Mouse (Mus musculus) liver, postnatal 0 days (tissue): Measurements from ENCODE around the gene Gm45208. TPM values are rescaled to one million over a fixed set of nuclear protein-coding genes. Genes with fewer than 3 reads are reported as not detected.
A peak's percentile ranks its signal among the peaks of the same experiment; 100 is the strongest.

Experiments used
- ATAC-seq: fragments of 200-750 bp; cut with Nextera tagmentation; 2 replicates; pipeline ENCODE4 v1.8.0; 2017; ENCODE audit warnings: mild to moderate bottlenecking, moderate library complexity
- DNase-seq: peaks from one replicate; pipeline ENCODE4 v3.0.0-alpha.2; 2016
- H3K27ac ChIP-seq: fragments of 300-500 bp; sonication (generic); 2 replicates; pipeline ENCODE4 v1.5.1; 2014; ENCODE audit warnings: antibody characterized with exemption, moderate library complexity, mild to moderate bottlenecking, low read depth
- H3K27me3 ChIP-seq: fragments of 300-500 bp; sonication (generic); 2 replicates; pipeline ENCODE4 v1.6.1; 2014; ENCODE audit warnings: low read length, control low read depth, mixed read lengths; ENCODE audit not compliant: insufficient read depth
- H3K36me3 ChIP-seq: fragments of 300-500 bp; sonication (generic); replicated peaks from 2 replicates; pipeline ENCODE4 v1.6.1; 2014; ENCODE audit warnings: mild to moderate bottlenecking, control low read depth, low read length, moderate library complexity, mixed read lengths; ENCODE audit not compliant: insufficient read depth
- H3K4me1 ChIP-seq: fragments of 300-500 bp; sonication (generic); 2 replicates; pipeline ENCODE4 v1.6.1; 2014; ENCODE audit warnings: antibody characterized with exemption, mild to moderate bottlenecking, control low read depth; ENCODE audit not compliant: insufficient read depth
- H3K4me2 ChIP-seq: fragments of 300-500 bp; sonication (generic); 2 replicates; pipeline ENCODE4 v1.6.1; 2014; ENCODE audit warnings: low read depth, mild to moderate bottlenecking, low read length, moderate library complexity, mixed read lengths
- H3K4me3 ChIP-seq: fragments of 300-500 bp; sonication (generic); 2 replicates; pipeline ENCODE4 v1.5.1; 2014; ENCODE audit warnings: low read depth, low read length
- H3K9ac ChIP-seq: fragments of 300-500 bp; sonication (generic); replicated peaks from 2 replicates; pipeline ENCODE4 v1.6.1; 2014; ENCODE audit warnings: mild to moderate bottlenecking, moderate library complexity
- H3K9me3 ChIP-seq: fragments of 300-500 bp; sonication (generic); 2 replicates; pipeline ENCODE4 v1.6.1; 2016; ENCODE audit warnings: mild to moderate bottlenecking, control low read depth, low read length, mixed read lengths
- CTCF ChIP-seq: sonication (generic); IDR thresholded peaks from 2 replicates; pipeline ENCODE4 v1.5.1; 2016; ENCODE audit warnings: antibody characterized with exemption, low read depth
- EP300 ChIP-seq: IDR thresholded peaks from 2 replicates; pipeline ENCODE4 v1.6.1; 2016; ENCODE audit warnings: antibody characterized with exemption, low read depth, mild to moderate bottlenecking
- WGBS: fragments of 180-500 bp; shearing (Covaris S2); extraction: QIAGEN DNeasy Blood & Tissue Kit; methylation state at CpG from one replicate; pipeline ENCODE4 v1.1.7; 2014; ENCODE audit not compliant: insufficient replicate concordance; 5-methylcytosine and 5-hydroxymethylcytosine counted together
- polyA plus RNA-seq: library from polyadenylated mRNA; unstranded; fragments of >200 nt; fragmentation: Nextera tagmentation; extraction: Ambion mirVana; gene quantifications from 2 replicates; pipeline ENCODE4 v1.2.1, GENCODE M21; 2015

Gm45208 gene
- polyA plus RNA-seq, 1 experiment from 2014 or later, result not detected

DNA sequence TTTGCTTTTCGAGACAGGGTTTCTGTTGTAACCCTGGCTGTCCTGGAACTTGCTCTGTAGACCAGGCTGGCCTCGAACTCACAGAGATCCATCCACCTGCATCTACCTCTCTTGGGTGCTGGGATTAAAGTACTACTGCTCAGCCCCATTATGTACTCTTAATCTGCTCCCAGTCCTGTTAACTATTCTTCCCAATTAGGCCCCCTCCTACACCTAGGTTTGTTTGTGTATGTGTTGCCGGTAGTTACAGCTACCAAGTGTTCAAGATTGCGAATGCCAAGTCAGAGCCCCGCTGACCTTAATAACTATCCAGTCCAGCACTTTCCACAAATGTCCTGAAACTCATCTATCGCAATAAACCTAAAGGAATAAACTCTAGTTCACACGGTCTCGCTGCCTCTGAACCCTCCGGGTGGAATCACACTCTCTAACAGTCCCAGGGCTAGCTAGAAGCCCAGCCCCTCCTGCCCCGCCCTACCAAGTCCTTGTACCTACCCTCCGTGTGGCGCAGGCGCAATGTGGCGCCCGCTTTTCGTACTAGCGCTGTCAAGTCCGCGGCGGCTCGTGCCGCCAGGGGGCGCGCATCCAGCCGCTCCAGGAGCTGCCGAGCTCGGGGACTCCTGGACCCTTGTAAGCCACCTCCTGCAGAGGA is 42.5 kb upstream of the Gm45208 start:
- no peaks in the 10 kb centered on the region for H3K27me3 ChIP-seq
- H3K4me2 ChIP-seq, result peak overlapping the region; percentile 70
- peak overlapping the region; percentile 29 for H3K4me3 ChIP-seq
- no peak overlapping the region for H3K27ac ChIP-seq
- no peaks in the 10 kb centered on the region for H3K9me3 ChIP-seq
- no peak overlapping the region for H3K9ac ChIP-seq
- 14% methylated on average over 27 of the region's 27 CpGs for WGBS
- H3K36me3 ChIP-seq, result no peaks in the 10 kb centered on the region
- no peaks in the 10 kb centered on the region; the same call in 1 of the 2 replicates for H3K4me1 ChIP-seq
- DNase-seq, result peak; percentile 90
- no peak for TF ChIP-seq EP300
- peak; percentile 87 for TF ChIP-seq CTCF
- ATAC-seq, result peak; percentile 96

DNA sequence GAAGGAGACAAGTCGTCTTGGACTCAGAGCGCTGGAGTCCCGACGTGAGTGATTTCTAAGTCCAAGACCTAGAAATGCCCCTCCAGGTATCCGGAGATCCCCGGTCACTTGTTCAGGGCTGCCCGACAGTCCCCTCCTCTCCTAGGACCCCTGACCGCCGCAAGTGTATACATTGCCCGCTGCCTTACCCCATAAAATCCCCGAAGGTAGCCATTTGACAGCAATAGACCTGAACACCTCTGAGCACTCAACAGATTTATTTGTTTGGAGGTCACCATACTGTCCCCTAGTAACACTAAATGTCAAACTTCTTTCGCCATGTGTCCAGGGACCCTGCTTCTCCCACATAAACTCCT is 42.0 kb upstream of the Gm45208 start:
- H3K4me3 ChIP-seq, result peak overlapping the region; percentile 29
- no peaks in the 10 kb centered on the region for H3K9me3 ChIP-seq
- TF ChIP-seq CTCF (no peak), EP300 (no peak)
- H3K9ac ChIP-seq, result no peak overlapping the region
- H3K27ac ChIP-seq, result no peak overlapping the region
- peak overlapping the region; percentile 70 for H3K4me2 ChIP-seq
- 21% methylated on average over 12 of the region's 12 CpGs for WGBS
- H3K27me3 ChIP-seq, result no peaks in the 10 kb centered on the region
- no peaks in the 10 kb centered on the region for H3K36me3 ChIP-seq
- H3K4me1 ChIP-seq, result no peaks in the 10 kb centered on the region; the same call in 1 of the 2 replicates
- ATAC-seq (peak; percentile 9), DNase-seq (no peak)

DNA sequence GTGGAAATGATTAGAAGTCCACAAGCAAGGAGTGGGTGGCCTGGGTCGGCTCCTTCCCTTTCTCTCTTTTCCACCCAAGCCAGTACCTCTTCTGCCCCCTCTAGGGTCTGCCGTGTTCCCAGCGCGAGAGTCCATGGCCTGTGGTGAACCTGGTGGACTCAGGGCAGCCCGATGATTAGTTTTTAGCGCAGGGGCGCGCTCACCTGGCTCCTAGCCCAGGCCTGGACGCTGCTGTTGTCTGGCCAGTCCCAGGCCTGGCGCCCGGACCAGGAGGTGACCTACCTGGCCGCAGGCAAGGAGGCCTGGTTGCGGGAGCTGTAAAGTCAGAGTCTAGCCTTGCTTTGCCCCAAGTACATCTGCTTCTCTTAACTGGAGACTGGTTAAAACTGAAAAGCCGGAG is 41.2 kb upstream of the Gm45208 start, which contains the start of gene Magix:
TSS of gene Magix (minus strand) at position 388 of the 400 bp plus-strand sequence.
- TF ChIP-seq CTCF, result no peak
- no peak for TF ChIP-seq EP300
- H3K36me3 ChIP-seq, result no peaks in the 10 kb centered on the region
- ATAC-seq (peak; percentile 64), DNase-seq (peak; percentile 50)
- WGBS, result 56% methylated on average over 13 of the region's 14 CpGs
- H3K9ac ChIP-seq, result no peak within 1 kb of the TSS
- no peak within 1 kb of the TSS for H3K27ac ChIP-seq
- no peaks in the 10 kb centered on the region for H3K9me3 ChIP-seq
- H3K4me1 ChIP-seq, result no peaks in the 10 kb centered on the region; the same call in 1 of the 2 replicates
- peak within 1 kb of the TSS; percentile 70 for H3K4me2 ChIP-seq
- H3K4me3 ChIP-seq, result peak within 1 kb of the TSS; percentile 29
- no peaks in the 10 kb centered on the region for H3K27me3 ChIP-seq

DNA sequence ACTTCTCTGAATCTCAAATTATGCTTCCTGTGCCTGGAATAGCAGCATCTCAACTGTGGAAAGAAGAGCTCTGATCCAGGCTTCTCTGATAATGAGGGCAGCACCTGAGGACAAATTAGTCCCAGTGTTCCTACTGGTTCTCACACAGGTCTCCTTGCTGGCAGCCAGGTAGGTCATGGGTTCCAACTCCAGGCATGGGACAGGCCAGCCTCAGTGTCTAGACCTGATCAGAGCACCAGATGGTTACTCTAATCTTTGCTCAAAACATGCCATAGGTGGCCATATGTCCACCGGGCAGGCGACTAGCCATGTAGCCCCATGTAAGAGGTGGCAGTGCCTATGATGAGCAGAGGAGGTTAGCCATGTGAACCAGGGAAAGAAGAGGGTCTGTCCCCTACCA is 33.7 kb upstream of the Gm45208 start:
- Histone ChIP-seq H3K4me2 (no peak overlapping the region), H3K9ac (no peak overlapping the region), H3K4me1 (no peaks in the 10 kb centered on the region), H3K27me3 (no peaks in the 10 kb centered on the region), H3K36me3 (no peaks in the 10 kb centered on the region), H3K27ac (no peak overlapping the region), H3K4me3 (no peak overlapping the region), H3K9me3 (no peaks in the 10 kb centered on the region)
- DNase-seq (no peak), ATAC-seq (no peak)
- TF ChIP-seq CTCF (no peak), EP300 (no peak)
- WGBS, result 76% methylated on average over 2 of the region's 2 CpGs

DNA sequence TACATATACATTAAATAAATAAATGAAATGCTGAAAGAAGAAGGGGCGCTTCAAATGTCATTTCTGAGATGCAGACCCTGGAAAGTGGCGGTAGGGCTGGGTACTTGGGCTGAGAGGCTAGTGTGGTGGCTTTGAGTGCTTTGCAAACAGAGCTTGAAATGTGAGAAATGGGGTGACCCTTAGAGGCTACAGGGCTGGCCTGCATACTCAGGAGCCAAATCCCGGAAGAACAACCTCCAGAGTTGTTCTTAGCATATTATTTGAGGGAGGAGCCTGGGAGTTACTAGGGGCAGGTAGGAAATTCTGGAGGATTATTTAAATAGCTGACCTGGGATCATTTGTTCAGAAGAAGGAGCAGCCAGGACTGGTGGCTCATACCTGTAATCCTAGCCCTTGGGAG is 31.6 kb upstream of the Gm45208 start:
- no peak overlapping the region for H3K4me2 ChIP-seq
- H3K4me1 ChIP-seq, result no peaks in the 10 kb centered on the region
- no peak overlapping the region for H3K9ac ChIP-seq
- H3K27me3 ChIP-seq, result no peaks in the 10 kb centered on the region
- WGBS, result 59% methylated on average over 3 of the region's 3 CpGs
- no peaks in the 10 kb centered on the region for H3K9me3 ChIP-seq
- no peak for TF ChIP-seq EP300
- no peak for TF ChIP-seq CTCF
- no peak overlapping the region for H3K27ac ChIP-seq
- H3K4me3 ChIP-seq, result no peak overlapping the region
- no peaks in the 10 kb centered on the region for H3K36me3 ChIP-seq
- ATAC-seq, result no peak
- no peak for DNase-seq

DNA sequence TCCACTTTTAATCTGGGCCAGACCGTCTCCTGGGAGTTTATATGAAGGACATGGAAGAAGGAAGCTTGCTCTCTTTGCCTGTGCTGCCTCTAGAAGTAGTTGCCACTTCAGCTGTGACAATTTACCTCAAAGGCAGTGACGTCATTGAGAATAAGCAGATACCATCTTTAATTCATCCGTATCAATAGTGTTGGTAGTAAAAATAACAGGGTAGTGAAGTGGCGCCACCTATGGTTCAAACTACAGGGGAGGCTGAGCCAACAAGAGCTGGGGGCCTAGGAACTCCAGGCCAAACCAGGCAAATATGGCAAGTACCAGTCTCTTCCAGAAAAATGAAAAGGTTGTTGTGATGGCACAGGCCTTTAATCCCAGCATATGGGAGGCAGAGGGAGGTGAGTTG is 29.2 kb upstream of the Gm45208 start:
- H3K4me3 ChIP-seq, result no peak overlapping the region
- H3K4me1 ChIP-seq, result 0 out of 2 replicates have a peak, but pooled peaks cover 4% of the 10 kb centered on the region
- WGBS, result 37% methylated on average over 4 of the region's 4 CpGs
- DNase-seq (peak; percentile 43), ATAC-seq (no peak)
- H3K27ac ChIP-seq, result no peak overlapping the region
- H3K4me2 ChIP-seq, result no peak overlapping the region
- TF ChIP-seq CTCF (peak; percentile 65), EP300 (no peak)
- no peaks in the 10 kb centered on the region for H3K9me3 ChIP-seq
- no peaks in the 10 kb centered on the region for H3K27me3 ChIP-seq
- no peaks in the 10 kb centered on the region for H3K36me3 ChIP-seq
- no peak overlapping the region for H3K9ac ChIP-seq

DNA sequence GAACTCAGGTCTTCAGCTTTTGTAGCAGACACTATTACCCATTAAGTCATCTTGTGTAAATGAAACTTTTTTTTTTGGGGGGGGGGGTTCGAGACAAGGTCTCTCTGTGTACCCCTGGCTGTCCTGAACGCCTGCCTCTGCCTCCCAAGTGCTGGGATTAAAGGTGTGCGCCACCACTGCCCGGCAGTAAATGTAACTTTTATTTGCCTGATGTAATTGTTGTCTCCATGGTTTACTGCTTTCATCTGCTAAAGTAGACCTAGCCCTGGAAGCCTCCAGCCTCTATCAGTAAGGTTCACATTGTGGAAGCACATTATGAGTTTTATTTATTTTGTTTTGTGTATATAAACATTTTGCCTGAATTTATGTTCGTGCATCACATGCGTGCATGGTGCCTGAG is 25.5 kb upstream of the Gm45208 start:
- Histone ChIP-seq H3K36me3 (peaks cover 3% of the 10 kb centered on the region; the same call in 1 of the 2 replicates), H3K4me2 (peak overlapping the region; percentile 44; the same call in 1 of the 2 replicates), H3K4me1 (peaks cover 4% of the 10 kb centered on the region; the same call in 1 of the 2 replicates), H3K27me3 (no peaks in the 10 kb centered on the region), H3K27ac (no peak overlapping the region), H3K4me3 (peak overlapping the region; percentile 69; the same call in 1 of the 2 replicates), H3K9me3 (no peaks in the 10 kb centered on the region), H3K9ac (no peak overlapping the region)
- WGBS, result 37% methylated on average over 6 of the region's 6 CpGs
- ATAC-seq (peak; percentile 24), DNase-seq (no peak)
- no peak for TF ChIP-seq EP300
- TF ChIP-seq CTCF, result no peak
